Mouse (Mus musculus): Measurements from ENCODE around the gene Gm44596.
"Not testable (repeated sequence)": the region's sequence is repeated elsewhere in the genome, so short reads cannot be mapped to it uniquely, and the experiment has no call there.

Gm44596 gene

GRCm38 (mm10) chr6:128380594-128381167 is 5.4 kb downstream of the Gm44596 start:
- DNase-seq (ENCODE audit: low read depth, low spot score), result not testable (repeated sequence)

- DNase-seq (ENCODE audit: low read depth, low spot score), result no peak
Measured at GRCm38 (mm10) chr6:128381254-128381653, 6.0 kb downstream of the Gm44596 start.

GRCm38 (mm10) chr6:128383752-128384151 is 8.4 kb downstream of the Gm44596 start:
- no peak for DNase-seq (ENCODE audit: low read depth, low spot score)

- no peak for DNase-seq (ENCODE audit: low read depth, low spot score)
Measured at GRCm38 (mm10) chr6:128385026-128385425, 9.7 kb downstream of the Gm44596 start.

- DNase-seq (ENCODE audit: low read depth, low spot score), result no peak
Measured at GRCm38 (mm10) chr6:128389185-128389584, 13.9 kb downstream of the Gm44596 start.

- DNase-seq (ENCODE audit: low read depth, low spot score), result no peak
Measured at GRCm38 (mm10) chr6:128390683-128391082, 15.4 kb downstream of the Gm44596 start.

GRCm38 (mm10) chr6:128397574-128398261 is 22.4 kb downstream of the Gm44596 start:
- DNase-seq (ENCODE audit: low read depth, low spot score), result no peak

- DNase-seq (ENCODE audit: low read depth, low spot score), result no peak
Measured at GRCm38 (mm10) chr6:128398996-128399395, 23.7 kb downstream of the Gm44596 start, which contains the start of gene Nrip2. Gene Nrip2 (plus strand): TSS chr6:128399296.

- DNase-seq (ENCODE audit: low read depth, low spot score), result peak; percentile 23
Measured at GRCm38 (mm10) chr6:128399421-128400185, 24.3 kb downstream of the Gm44596 start.

GRCm38 (mm10) chr6:128404708-128405107 is 29.4 kb downstream of the Gm44596 start:
- DNase-seq (ENCODE audit: low read depth, low spot score), result no peak

GRCm38 (mm10) chr6:128408544-128409125 is 33.3 kb downstream of the Gm44596 start:
- peak; percentile 66 for DNase-seq (ENCODE audit: low read depth, low spot score)

GRCm38 (mm10) chr6:128410305-128410704 is 35.0 kb downstream of the Gm44596 start:
- DNase-seq (ENCODE audit: low read depth, low spot score), result no peak

- peak; percentile 77 for DNase-seq (ENCODE audit: low read depth, low spot score)
Measured at GRCm38 (mm10) chr6:128411115-128411514, 35.8 kb downstream of the Gm44596 start.

- DNase-seq (ENCODE audit: low read depth, low spot score), result no peak
Measured at GRCm38 (mm10) chr6:128416169-128416568, 40.9 kb downstream of the Gm44596 start.

- no peak for DNase-seq (ENCODE audit: low read depth, low spot score)
Measured at GRCm38 (mm10) chr6:128418076-128418475, 42.8 kb downstream of the Gm44596 start.

GRCm38 (mm10) chr6:128421036-128421435 is 45.7 kb downstream of the Gm44596 start:
- DNase-seq (ENCODE audit: low read depth, low spot score), result no peak

GRCm38 (mm10) chr6:128421480-128421879 is 46.2 kb downstream of the Gm44596 start:
- DNase-seq (ENCODE audit: low read depth, low spot score), result no peak

GRCm38 (mm10) chr6:128423496-128424268 is 48.4 kb downstream of the Gm44596 start:
- no peak for DNase-seq (ENCODE audit: low read depth, low spot score)

- DNase-seq (ENCODE audit: low read depth, low spot score), result peak; percentile 98
Measured at GRCm38 (mm10) chr6:128424269-128425019, 49.1 kb downstream of the Gm44596 start, which contains the start of gene Itfg2. Gene Itfg2 (minus strand): TSS chr6:128424931.

- no peak for DNase-seq (ENCODE audit: low read depth, low spot score)
Measured at GRCm38 (mm10) chr6:128425046-128425445, 49.7 kb downstream of the Gm44596 start.

GRCm38 (mm10) chr6:128427571-128427970 is 52.3 kb downstream of the Gm44596 start:
- no peak for DNase-seq (ENCODE audit: low read depth, low spot score)

All from ZHBTc4 (cell line).